Mouse (Mus musculus) embryo, embryonic 9.5 days (tissue): ENCODE measurements around the gene Gpi1.
"Not testable (repeated sequence)": the region's sequence is repeated elsewhere in the genome, so short reads cannot be mapped to it uniquely, and the experiment has no call there.

ENCODE experiments used
- DNase-seq: peaks from one replicate; pipeline ENCODE4 v3.0.0-alpha.2; 2017; ENCODE audit errors: extremely low spot score

Gpi1 gene

DNA sequence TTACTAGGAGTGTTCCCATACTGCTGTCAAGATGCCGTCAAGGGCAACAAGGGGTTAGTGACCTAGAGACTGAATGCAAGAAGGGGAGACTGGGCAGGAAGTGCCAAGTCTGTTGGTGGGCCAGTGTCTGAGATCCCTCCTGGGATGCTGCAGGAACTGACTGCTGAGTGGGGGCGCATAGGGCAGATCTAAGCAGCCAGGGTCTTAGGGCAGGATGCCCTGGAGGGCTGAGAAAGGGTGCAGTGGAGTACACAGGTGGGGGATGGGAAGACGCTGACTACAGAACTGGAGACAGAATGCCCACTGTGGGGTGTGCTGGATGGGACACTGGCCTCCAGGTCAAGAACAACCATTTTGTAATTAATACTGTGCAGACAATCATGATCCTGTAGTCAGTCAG lies 46.3 kb downstream of the Gpi1 start:
- no peak for DNase-seq

DNA sequence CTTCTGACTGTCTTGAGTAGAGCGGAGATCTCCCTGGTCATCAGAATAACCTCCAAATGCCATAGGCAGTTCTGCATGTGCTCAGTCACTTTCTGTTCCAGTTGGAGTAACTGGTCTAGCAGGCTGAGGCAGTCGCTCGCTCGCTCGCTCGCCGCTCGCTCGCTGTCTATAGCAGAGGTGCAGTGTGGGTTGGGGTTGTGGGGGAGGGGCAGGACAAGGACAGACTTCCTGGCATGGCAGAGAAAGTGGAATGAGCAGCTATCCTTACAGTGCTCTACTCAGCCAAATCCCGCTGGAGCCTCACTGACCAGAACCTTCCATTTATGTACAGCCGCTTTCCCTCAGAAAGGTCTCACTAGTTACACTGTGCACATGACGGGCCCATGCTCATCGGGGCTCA lies 46.8 kb downstream of the Gpi1 start:
- no peak for DNase-seq

DNA sequence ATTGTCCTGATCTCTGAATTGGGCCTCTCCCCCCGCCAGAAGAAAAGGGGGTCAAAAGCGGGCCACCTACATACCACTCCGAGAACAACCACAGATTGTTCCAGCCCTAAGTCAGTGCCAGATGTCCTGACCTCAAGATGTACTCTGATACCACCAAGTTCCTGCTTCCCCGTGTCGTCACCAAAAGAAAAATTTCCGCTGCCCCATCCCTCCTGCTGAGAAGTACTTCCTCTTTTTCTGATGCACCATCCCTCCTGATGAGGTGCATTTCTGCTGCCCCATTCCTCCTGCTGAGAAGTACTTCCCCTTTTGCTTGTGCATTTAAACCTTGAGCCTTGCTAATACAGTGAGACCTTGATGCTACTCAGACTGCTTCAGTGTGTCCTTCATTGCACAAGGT lies 53.9 kb downstream of the Gpi1 start:
- DNase-seq, result not testable (repeated sequence)

DNA sequence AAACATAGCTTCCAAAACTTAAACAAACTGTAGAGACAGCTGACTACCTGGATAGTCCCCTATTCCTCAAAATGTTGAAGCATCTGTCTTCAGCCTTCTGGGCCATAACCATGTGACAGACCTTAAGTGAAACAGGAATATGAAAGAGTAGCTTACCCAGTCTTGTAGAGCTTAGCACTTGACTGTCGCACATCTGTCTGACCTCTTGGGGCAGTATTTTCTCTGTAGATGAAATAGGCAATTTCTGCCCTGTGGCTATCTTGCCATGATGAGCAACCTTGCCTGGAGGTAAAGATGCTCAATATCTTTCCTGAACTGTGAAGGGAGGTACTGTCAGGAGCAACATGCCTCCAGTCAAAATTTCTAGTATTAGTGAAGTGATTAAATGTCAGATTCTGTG lies 57.9 kb downstream of the Gpi1 start:
- no peak for DNase-seq

DNA sequence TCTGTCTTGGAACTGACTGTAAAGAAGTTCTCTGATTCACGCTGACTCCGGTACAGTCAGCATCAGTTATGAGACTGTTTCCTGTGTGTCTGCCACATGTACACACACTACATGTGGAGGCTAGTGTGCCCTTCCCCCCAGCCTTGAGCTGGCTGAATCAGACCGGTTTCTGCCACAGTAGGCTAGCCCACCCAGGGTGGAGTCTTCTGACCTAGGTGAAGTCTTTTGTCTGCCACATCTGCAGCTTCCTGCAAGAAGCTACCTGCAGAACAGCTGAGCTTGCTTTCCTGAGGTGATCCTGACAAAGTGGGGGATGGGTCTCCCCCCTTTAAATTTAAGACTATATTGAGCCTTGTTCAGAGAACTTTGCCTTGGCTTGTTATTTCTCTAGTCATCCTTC lies 60.7 kb downstream of the Gpi1 start, which contains the start of gene Uba2:
Gene Uba2 (minus strand): TSS at position 146 of the 400 bp plus-strand sequence.
- no peak for DNase-seq

DNA sequence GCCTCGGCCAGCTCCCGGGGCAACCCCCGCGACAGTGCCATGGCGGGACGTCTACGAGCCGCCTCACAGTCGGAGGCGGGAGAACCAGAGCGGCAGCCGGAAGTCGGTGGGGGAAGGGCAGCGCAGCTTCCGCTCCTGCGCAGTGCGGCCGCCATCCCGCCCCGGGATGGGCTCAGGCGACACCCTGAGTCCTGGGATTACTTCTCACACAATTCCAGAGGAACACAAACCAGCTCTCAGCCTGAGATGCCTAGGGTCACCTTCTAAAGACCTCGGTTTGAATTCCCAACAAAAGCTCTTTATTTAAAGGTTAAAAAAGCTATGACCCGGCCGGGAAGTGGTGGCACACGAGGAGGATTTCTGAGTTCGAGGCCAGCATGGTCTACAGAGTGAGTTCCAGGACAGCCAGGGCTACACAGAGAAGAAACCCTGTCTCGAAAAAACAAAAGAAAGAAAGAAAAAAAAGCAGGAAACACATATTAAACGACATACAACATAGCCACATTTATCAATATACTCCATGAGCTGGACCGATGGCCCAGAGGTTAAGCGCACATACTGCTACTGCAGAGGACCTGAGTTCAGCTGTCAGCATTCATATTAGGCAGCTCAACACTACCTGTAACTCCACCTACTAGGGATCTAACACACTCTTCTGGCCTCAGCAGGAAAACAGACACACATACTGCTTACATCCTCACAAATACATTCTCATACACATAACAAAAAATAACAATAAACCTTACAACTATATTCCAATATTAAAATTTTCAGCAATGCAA lies 61.5 kb downstream of the Gpi1 start:
- DNase-seq, result peak; percentile 91

DNA sequence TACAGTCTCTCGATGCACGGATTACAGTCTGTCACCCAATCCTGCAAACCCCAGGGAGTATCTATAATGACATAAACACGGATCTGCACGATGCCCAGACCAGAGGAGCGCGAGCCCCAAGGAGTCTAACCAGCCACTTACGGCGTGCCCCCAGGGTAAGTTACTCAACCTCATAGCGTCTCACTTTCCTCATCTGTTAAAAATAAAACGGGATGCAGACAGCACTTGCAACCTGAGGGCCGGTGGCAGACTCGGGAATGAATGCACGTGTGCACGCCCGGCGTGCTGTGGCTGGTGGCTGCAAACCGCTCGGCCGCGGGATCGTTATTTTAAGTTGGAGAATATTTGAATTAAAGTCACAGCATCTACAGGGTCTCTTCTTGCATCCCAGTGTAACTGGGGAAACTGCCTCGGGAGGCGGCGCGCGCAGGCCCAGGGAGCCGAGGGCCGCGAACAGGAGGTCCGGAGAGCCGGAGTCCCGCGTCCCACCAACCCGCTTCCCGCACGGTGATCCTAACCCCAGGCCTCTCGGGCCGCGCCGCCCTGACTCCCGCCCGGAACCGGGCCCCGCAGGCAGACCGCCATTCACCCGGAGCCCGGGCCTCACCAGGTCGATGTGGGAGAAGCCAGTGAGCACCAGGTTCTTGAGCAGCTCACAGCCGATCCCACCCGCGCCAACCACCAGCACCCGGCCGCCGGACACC lies 62.2 kb downstream of the Gpi1 start:
- DNase-seq, result no peak

DNA sequence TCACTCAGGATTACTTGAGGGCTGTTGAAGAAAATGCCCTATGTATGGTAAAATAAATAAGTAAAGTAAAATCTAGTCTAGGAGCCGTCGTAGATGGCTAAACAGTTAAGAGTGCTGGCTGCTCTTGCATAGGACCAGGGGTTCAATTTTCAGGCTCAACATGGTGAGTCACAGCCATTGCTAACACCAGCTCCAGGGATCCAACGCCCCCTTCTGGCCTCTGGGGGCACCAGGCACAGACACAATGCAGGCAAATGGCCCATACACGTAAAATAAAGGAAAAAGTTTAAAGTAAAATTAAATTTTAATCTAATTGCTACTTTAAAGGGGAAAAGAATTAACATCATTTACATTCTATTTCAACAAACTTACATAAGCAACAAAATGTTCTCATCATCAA lies 63.3 kb downstream of the Gpi1 start:
- peak; percentile 24 for DNase-seq

DNA sequence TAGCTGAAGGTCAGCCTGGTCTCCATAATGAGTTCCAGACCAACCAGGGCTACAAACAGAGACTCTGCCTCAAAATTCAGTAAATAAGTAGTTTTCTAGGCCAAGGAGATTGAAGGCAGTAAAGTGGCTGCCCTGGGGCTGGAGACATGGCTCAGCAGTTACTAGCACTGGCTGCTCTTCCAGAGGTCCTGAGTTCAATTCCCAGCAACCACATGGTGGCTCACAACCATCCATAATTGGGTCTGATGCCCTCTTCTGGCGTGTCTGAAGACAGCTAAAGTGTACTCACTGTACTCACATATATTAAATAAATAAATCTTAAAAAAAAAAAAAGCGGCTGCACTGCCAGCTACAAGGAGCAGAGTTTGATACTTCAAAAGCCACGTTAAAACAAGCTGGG lies 64.1 kb downstream of the Gpi1 start:
- DNase-seq, result no peak

DNA sequence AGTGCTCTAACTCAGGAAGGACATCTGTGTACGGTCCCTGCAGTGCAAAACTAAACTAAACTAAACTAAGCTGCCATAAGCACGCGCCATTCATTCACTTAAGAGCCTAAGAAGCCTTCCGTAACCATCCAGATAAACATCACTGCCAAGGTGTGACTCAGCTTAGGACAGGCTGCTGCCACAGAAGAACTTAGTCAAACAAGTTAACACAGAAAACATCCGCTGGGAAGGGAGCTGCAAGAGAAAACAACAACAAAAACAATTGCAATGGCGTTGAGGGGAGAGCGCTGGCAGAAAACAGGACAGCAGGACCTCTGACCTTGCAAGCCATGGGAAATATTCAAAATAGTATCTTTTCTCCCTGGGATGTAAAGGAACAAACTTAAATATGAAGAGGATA lies 65.5 kb downstream of the Gpi1 start:
- no peak for DNase-seq

DNA sequence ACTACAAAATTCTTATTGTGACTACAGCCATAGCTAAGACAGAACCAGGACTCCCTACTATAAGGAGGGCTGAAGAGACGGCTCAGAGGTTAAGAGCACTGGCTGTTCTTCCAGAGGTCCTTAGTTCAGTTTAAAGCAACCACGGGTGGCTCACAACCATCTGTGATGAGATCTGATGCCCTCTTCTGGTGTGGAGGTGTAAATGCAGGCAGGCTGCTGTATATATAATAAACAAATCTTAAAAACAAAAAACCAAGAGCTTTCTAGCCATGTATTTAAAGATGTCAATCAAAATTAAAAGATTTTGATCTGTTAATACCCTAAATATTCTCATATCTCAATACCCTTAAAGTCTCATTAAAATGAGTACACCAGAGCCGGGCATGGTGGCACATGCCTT lies 71.0 kb downstream of the Gpi1 start:
- DNase-seq, result no peak

DNA sequence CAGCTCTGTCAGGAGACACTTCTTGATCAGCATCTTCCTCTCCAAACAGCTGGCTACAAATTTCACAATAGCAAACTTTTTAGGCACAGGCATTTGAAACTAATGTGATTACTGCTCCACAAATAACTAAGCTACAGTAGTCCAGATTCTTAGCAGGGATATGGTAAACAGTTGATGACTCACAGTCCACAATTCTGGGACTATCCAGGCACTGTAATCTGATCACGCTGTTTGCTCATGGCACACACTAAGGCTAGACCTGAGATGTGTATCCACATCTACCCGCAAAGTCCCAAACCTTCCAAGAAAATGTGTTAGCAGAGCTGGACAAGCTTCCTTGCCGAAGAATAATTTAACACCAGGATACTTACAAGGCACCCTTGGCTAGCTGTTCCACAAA lies 72.1 kb downstream of the Gpi1 start:
- no peak for DNase-seq
